Mouse (Mus musculus): Measurements from ENCODE around the gene Olfr1346.

GRCm38 (mm10) chr7:6508648-6509047 is 41.7 kb downstream of the Olfr1346 start, which contains the start of gene Olfr1348:
- TF ChIP-seq CTCF (IDR thresholded peaks at IDR 0.05; ENCODE audit: low read depth, low read length) (no peak), POLR2A (IDR thresholded peaks at IDR 0.05; ENCODE audit: insufficient read depth, low read length) (no peak), EP300 (IDR thresholded peaks at IDR 0.05; ENCODE audit: insufficient read depth, low read depth, low read length) (no peak)
